Mouse (Mus musculus) liver, embryonic 15.5 days (tissue): ENCODE measurements around the gene Sardh. TPM values are rescaled to one million over a fixed set of nuclear protein-coding genes. Genes with fewer than 3 reads are reported as not detected.

Source experiments
- ATAC-seq: fragments of 200-750 bp; cut with Nextera tagmentation; 2 replicates; pipeline ENCODE4 v1.8.0; 2017; ENCODE audit warnings: moderate number of reproducible peaks, mild to moderate bottlenecking, moderate library complexity; ENCODE audit not compliant: insufficient read depth
- H3K27ac ChIP-seq: fragments of 300-500 bp; sonication (generic); replicated peaks from 2 replicates; pipeline ENCODE4 v1.5.1; 2015; ENCODE audit warnings: mild to moderate bottlenecking, inconsistent platforms
- H3K27me3 ChIP-seq: fragments of 300-500 bp; sonication (generic); 2 replicates; pipeline ENCODE4 v1.6.1; 2015; ENCODE audit warnings: mild to moderate bottlenecking, inconsistent platforms
- H3K36me3 ChIP-seq: fragments of 300-500 bp; sonication (generic); replicated peaks from 2 replicates; pipeline ENCODE4 v1.6.1; 2015; ENCODE audit warnings: moderate library complexity, mild to moderate bottlenecking, inconsistent platforms
- H3K4me1 ChIP-seq: fragments of 300-500 bp; sonication (generic); replicated peaks from 2 replicates; pipeline ENCODE4 v1.6.1; 2015; ENCODE audit warnings: inconsistent platforms
- H3K4me2 ChIP-seq: fragments of 300-500 bp; sonication (generic); 2 replicates; pipeline ENCODE4 v1.6.1; 2015; ENCODE audit warnings: moderate library complexity, mild to moderate bottlenecking, inconsistent platforms
- H3K4me3 ChIP-seq: fragments of 300-500 bp; sonication (generic); replicated peaks from 2 replicates; pipeline ENCODE4 v1.5.1; 2015; ENCODE audit warnings: mild to moderate bottlenecking, inconsistent platforms
- H3K9ac ChIP-seq: fragments of 300-500 bp; sonication (generic); 2 replicates; pipeline ENCODE4 v1.6.1; 2015; ENCODE audit warnings: moderate library complexity, mild to moderate bottlenecking, inconsistent platforms
- H3K9me3 ChIP-seq: fragments of 300-500 bp; sonication (generic); replicated peaks from 2 replicates; pipeline ENCODE4 v1.6.1; 2016; ENCODE audit warnings: inconsistent platforms
- WGBS: fragments of 180-500 bp; shearing (Covaris S2); methylation state at CpG from one replicate; pipeline ENCODE4 v1.1.7; 2015; ENCODE audit warnings: mixed read lengths; ENCODE audit not compliant: insufficient replicate concordance; 5-methylcytosine and 5-hydroxymethylcytosine counted together
- polyA plus RNA-seq: library from polyadenylated mRNA; unstranded; fragments of >200 nt; fragmentation: Nextera tagmentation; extraction: Ambion mirVana; gene quantifications from 2 replicates; pipeline ENCODE4 v1.2.1, GENCODE M21; 2015

Gene Sardh
- 51.2 and 68.3 TPM in 2 replicates for polyA plus RNA-seq

GRCm38 (mm10) chr2:27248211-27248610 lies at the start of gene Sardh:
TSS of gene Sardh (minus strand) at chr2:27248337.
- Histone ChIP-seq H3K27me3 (no peaks in the 10 kb centered on the region), H3K4me1 (peaks cover 14% of the 10 kb centered on the region; the same call in 1 of the 2 replicates), H3K4me3 (no peak within 1 kb of the TSS), H3K27ac (peak within 1 kb of the TSS; percentile 82), H3K9ac (no peak within 1 kb of the TSS), H3K36me3 (no peaks in the 10 kb centered on the region; the same call in 1 of the 2 replicates), H3K4me2 (peak within 1 kb of the TSS; percentile 32), H3K9me3 (no peaks in the 10 kb centered on the region)
- ATAC-seq = peak; percentile 65
- 50% methylated on average over 2 of the region's 2 CpGs for WGBS

- Histone ChIP-seq H3K4me3 (no peak overlapping the region), H3K27me3 (no peaks in the 10 kb centered on the region), H3K9ac (no peak overlapping the region), H3K27ac (no peak overlapping the region), H3K4me2 (no peak overlapping the region), H3K36me3 (no peaks in the 10 kb centered on the region; the same call in 1 of the 2 replicates), H3K4me1 (no peaks in the 10 kb centered on the region), H3K9me3 (no peaks in the 10 kb centered on the region)
- WGBS = 63% methylated on average over 9 of the region's 9 CpGs
- no peak for ATAC-seq
Observed at GRCm38 (mm10) chr2:27296656-27297406, 48.7 kb upstream of the Sardh start.

- Histone ChIP-seq H3K4me1 (no peaks in the 10 kb centered on the region), H3K9me3 (no peaks in the 10 kb centered on the region), H3K27me3 (no peaks in the 10 kb centered on the region), H3K4me2 (no peak overlapping the region), H3K36me3 (peaks cover 3% of the 10 kb centered on the region; the same call in 1 of the 2 replicates), H3K9ac (no peak overlapping the region), H3K4me3 (no peak overlapping the region), H3K27ac (no peak overlapping the region)
- no peak for ATAC-seq
- 72% methylated on average over 3 of the region's 3 CpGs for WGBS
Observed at GRCm38 (mm10) chr2:27294777-27295176, 46.6 kb upstream of the Sardh start.

GRCm38 (mm10) chr2:27289019-27289418 lies 40.9 kb upstream of the Sardh start:
- no peak overlapping the region for H3K9ac ChIP-seq
- WGBS = 19% methylated on average over 3 of the region's 3 CpGs
- H3K4me3 ChIP-seq = no peak overlapping the region
- 0 out of 2 replicates have a peak, but pooled peaks have one; percentile 3 for ATAC-seq
- H3K4me2 ChIP-seq = no peak overlapping the region
- peaks cover 3% of the 10 kb centered on the region; the same call in 1 of the 2 replicates for H3K36me3 ChIP-seq
- no peak overlapping the region for H3K27ac ChIP-seq
- H3K9me3 ChIP-seq = no peaks in the 10 kb centered on the region
- H3K27me3 ChIP-seq = no peaks in the 10 kb centered on the region
- H3K4me1 ChIP-seq = peaks cover 13% of the 10 kb centered on the region

- H3K9ac ChIP-seq = no peak overlapping the region
- H3K4me1 ChIP-seq = peaks cover 13% of the 10 kb centered on the region
- H3K4me3 ChIP-seq = no peak overlapping the region
- no peaks in the 10 kb centered on the region for H3K27me3 ChIP-seq
- peaks cover 3% of the 10 kb centered on the region; the same call in 1 of the 2 replicates for H3K36me3 ChIP-seq
- no peaks in the 10 kb centered on the region for H3K9me3 ChIP-seq
- WGBS = 63% methylated on average over 7 of the region's 7 CpGs
- no peak overlapping the region for H3K27ac ChIP-seq
- ATAC-seq = no peak
- H3K4me2 ChIP-seq = no peak overlapping the region
Observed at GRCm38 (mm10) chr2:27286971-27287710, 39.0 kb upstream of the Sardh start.

DNA sequence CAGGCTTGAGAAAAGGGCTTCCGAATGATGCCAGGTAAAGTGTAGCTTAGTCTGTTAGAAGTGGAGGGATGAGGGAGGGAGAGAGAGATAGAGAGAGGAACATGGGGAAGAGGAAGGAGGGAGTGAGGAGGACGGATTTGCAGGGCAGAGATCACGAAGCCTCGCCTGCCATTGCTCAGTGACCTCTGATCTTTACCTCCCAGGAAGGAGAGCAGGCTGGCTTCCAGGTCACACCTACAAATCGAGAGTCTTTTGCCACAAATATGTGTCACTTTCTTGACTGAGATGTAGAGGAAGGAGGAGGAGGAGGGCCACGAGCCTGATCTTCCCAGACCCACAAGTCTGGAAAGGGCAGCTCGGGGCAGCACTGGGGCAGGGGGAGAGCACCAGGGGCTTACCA lies 36.3 kb upstream of the Sardh start:
- H3K4me1 ChIP-seq = peaks cover 13% of the 10 kb centered on the region
- no peaks in the 10 kb centered on the region for H3K27me3 ChIP-seq
- 56% methylated on average over 7 of the region's 7 CpGs for WGBS
- H3K4me2 ChIP-seq = no peak overlapping the region
- no peak overlapping the region for H3K27ac ChIP-seq
- H3K9ac ChIP-seq = no peak overlapping the region
- H3K36me3 ChIP-seq = no peaks in the 10 kb centered on the region
- H3K4me3 ChIP-seq = no peak overlapping the region
- ATAC-seq = no peak
- no peaks in the 10 kb centered on the region for H3K9me3 ChIP-seq

DNA sequence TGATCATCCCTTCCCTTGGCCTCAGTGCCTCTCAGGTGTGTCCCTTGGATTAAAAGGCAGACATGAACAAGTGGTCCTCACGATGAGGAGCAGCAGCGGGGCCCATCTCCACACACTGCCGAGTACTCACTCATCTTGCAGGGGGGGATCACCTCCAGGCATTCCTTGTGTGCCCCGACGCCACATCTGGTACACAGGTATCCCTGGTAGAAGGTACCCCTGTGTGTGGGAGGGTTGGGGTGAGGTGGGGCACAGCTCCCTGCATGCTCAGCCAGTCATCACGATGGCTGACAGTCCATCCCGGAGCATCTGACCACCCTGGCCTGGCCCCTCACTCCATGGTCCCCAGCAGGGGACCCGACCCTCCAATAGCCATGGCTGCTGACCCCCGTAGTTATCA lies 33.6 kb upstream of the Sardh start:
- Histone ChIP-seq H3K4me3 (no peak overlapping the region), H3K4me1 (peaks cover 13% of the 10 kb centered on the region), H3K9me3 (no peaks in the 10 kb centered on the region), H3K4me2 (no peak overlapping the region), H3K9ac (no peak overlapping the region), H3K36me3 (0 out of 2 replicates have a peak, but pooled peaks cover 10% of the 10 kb centered on the region), H3K27me3 (no peaks in the 10 kb centered on the region), H3K27ac (no peak overlapping the region)
- WGBS = 78% methylated on average over 9 of the region's 9 CpGs
- no peak for ATAC-seq

DNA sequence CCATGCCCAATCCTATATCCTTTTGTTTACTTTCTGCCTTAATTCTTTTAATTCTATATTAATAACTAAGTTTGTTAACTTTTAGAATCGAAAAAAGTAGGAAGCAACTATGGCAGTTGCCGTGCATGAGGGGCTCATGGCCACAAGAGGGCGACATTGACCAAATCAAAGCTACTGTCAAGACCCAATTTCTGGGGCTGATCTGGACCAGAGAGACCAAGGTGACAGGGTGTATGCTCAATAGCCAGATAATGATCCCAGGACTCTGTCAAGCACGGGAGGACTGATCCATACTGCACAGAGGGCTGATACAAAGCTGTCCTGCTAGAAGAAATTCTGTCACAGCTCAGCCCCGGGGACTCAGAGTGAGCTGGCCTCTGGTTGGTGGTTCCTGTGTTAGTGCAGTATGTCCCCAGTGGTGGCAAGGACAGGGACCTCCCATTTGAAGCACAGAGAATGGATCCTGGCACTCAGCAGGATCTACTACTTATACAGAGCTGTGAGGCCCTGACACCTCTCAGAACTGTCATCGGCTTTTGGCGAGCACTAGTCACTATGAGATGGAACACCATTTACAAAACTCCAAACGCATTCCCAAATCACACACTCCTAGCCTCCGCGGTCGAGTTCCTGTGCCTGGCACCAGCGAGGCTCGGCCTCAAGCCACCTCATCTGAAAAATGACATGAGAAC lies 32.9 kb upstream of the Sardh start:
- WGBS = 59% methylated on average over 13 of the region's 13 CpGs
- Histone ChIP-seq H3K4me1 (peaks cover 7% of the 10 kb centered on the region), H3K27ac (no peak overlapping the region), H3K9ac (no peak overlapping the region), H3K4me2 (no peak overlapping the region), H3K36me3 (0 out of 2 replicates have a peak, but pooled peaks cover 10% of the 10 kb centered on the region), H3K27me3 (no peaks in the 10 kb centered on the region), H3K4me3 (no peak overlapping the region), H3K9me3 (no peaks in the 10 kb centered on the region)
- ATAC-seq = no peak

GRCm38 (mm10) chr2:27278859-27279258 lies 30.7 kb upstream of the Sardh start:
- Histone ChIP-seq H3K9ac (no peak overlapping the region), H3K4me2 (no peak overlapping the region), H3K4me3 (no peak overlapping the region), H3K27ac (no peak overlapping the region), H3K9me3 (no peaks in the 10 kb centered on the region), H3K27me3 (no peaks in the 10 kb centered on the region), H3K4me1 (no peaks in the 10 kb centered on the region), H3K36me3 (peaks cover 25% of the 10 kb centered on the region)
- no peak for ATAC-seq
- 72% methylated on average over 7 of the region's 7 CpGs for WGBS

DNA sequence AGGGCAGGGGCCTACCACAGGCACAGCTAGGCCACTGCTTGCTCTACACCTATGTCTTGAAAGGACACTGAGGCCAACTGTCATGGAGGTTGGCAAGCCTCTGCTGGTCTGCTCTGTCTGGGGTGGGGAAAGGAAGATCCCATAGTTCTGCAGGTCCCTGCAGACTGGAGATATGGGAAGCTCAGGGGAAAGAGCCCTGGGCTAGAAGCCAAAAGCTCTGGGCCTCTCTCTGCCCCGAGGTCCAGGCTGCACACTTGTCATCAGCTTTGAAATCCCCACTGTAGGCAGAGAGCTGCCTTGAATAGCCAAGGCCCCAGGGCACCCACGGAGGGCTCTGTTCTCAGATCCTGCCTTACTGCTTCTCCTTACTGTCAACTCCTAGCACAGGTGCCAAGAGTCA lies 20.2 kb upstream of the Sardh start:
- Histone ChIP-seq H3K4me3 (no peak overlapping the region), H3K9me3 (no peaks in the 10 kb centered on the region), H3K27ac (no peak overlapping the region), H3K4me2 (no peak overlapping the region), H3K27me3 (no peaks in the 10 kb centered on the region), H3K9ac (no peak overlapping the region), H3K4me1 (no peaks in the 10 kb centered on the region), H3K36me3 (peaks cover 24% of the 10 kb centered on the region)
- WGBS = 65% methylated on average over 2 of the region's 2 CpGs
- no peak for ATAC-seq

GRCm38 (mm10) chr2:27265819-27266218 lies 17.7 kb upstream of the Sardh start:
- ATAC-seq = no peak
- H3K9ac ChIP-seq = no peak overlapping the region
- H3K9me3 ChIP-seq = no peaks in the 10 kb centered on the region
- peaks cover 16% of the 10 kb centered on the region for H3K36me3 ChIP-seq
- WGBS = 40% methylated on average over 3 of the region's 3 CpGs
- no peak overlapping the region for H3K4me3 ChIP-seq
- no peak overlapping the region for H3K27ac ChIP-seq
- no peaks in the 10 kb centered on the region for H3K4me1 ChIP-seq
- no peak overlapping the region for H3K4me2 ChIP-seq
- H3K27me3 ChIP-seq = no peaks in the 10 kb centered on the region
